Comparison of ENCODE assay signal across 23 mouse cellular contexts in the genomic region with DNA sequence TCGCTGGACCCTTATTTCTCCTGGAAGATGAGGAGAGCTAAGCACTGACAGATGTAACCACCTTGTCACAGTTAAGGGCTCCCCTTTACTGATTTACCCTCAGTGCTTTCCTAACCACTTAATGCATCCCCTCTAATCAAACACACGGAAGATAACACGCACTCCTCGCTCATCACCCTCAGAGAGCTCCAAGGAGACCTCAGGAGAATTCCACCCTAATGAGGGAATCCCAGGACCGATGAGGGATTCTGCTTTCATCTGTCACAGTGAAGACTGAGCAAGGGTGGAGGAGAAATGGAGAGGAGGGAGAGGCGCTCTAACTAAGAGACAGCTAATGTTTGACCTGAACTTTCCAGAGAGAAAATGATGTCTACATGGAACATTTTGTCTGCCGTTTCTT.
"Had no signal": no experiment of that assay in that cellular context is flagged by ENCODE, and none has a peak within 500 bp of the region (broad histone marks: within the 10 kb centered on the region; RNA-seq: fewer than 3 reads in every experiment).

No protein-coding gene starts in this region.

- H3K4me1 ChIP-seq: stomach, embryonic 15.5 days had no signal

- H3K36me3 ChIP-seq: limb, embryonic 12.5 days; limb, embryonic 15.5 days; neural tube, embryonic 13.5 days; stomach, embryonic 15.5 days had no signal

- H3K27me3 ChIP-seq: kidney, embryonic 15.5 days; limb, embryonic 12.5 days; limb, embryonic 15.5 days; megakaryocyte, embryonic 14.5 days; midbrain, embryonic 12.5 days; neural tube, embryonic 13.5 days; stomach, embryonic 15.5 days had no signal

- DNase-seq: kidney, adult 11 months; kidney, adult 8-10 months; kidney, postnatal 14 days; kidney, postnatal 4 days; left cerebral cortex, postnatal 4 days; liver, postnatal 0 days; lung, embryonic 14.5 days; lung, postnatal 10 days; lung, postnatal 36 days; retina, postnatal 1 day; right cerebral cortex, postnatal 25 days; spleen, adult 18-20 months; thymus, postnatal 25 days had no signal

- H3K27ac ChIP-seq: kidney, embryonic 15.5 days; limb, embryonic 12.5 days; limb, embryonic 15.5 days; liver, embryonic 14.5 days; midbrain, embryonic 12.5 days; neural tube, embryonic 13.5 days; stomach, embryonic 15.5 days had no signal

- H3K4me2 ChIP-seq: kidney, embryonic 15.5 days; limb, embryonic 12.5 days; limb, embryonic 15.5 days; liver, embryonic 11.5 days; lung, embryonic 14.5 days; midbrain, embryonic 12.5 days; neural tube, embryonic 13.5 days; stomach, embryonic 15.5 days had no signal

- ATAC-seq: liver, postnatal 0 days had no signal

- H3K9me3 ChIP-seq: kidney, embryonic 15.5 days; limb, embryonic 12.5 days; limb, embryonic 15.5 days; megakaryocyte, embryonic 14.5 days; midbrain, embryonic 12.5 days; neural tube, embryonic 13.5 days; stomach, embryonic 15.5 days had no signal

- H3K9ac ChIP-seq: kidney, embryonic 15.5 days; limb, embryonic 12.5 days; limb, embryonic 15.5 days; liver, embryonic 14.5 days; liver, postnatal 0 days; lung, embryonic 14.5 days; midbrain, embryonic 12.5 days; neural tube, embryonic 13.5 days; stomach, embryonic 15.5 days had no signal

- H3K4me3 ChIP-seq: kidney, embryonic 15.5 days; limb, embryonic 12.5 days; limb, embryonic 15.5 days; megakaryocyte, embryonic 14.5 days; midbrain, embryonic 12.5 days; myocyte; neural tube, embryonic 13.5 days; stomach, embryonic 15.5 days had no signal
